Mouse (Mus musculus) thymus, adult 18-20 months (tissue): ENCODE measurements at regions not wholly inside any gene's neighbourhood (a gene's known extent, or its start where the extent isn't known, plus 50 kb on each side); places are given as distances from the start of the nearest gene placed in this dataset.
"Not testable (repeated sequence)": the region's sequence is repeated elsewhere in the genome, so short reads cannot be mapped to it uniquely, and the experiment has no call there.

Source experiments
- DNase-seq, 2 experiments: peaks; one replicate each; pipeline ENCODE4 v3.0.0; 2022; ENCODE audit warnings: mixed read lengths in 2 of 2

GRCm38 (mm10) chr10:68963090-68963489 lies 188.1 kb upstream of the Rhobtb1 start:
- DNase-seq, result no peak

- DNase-seq, result no peak
Observed at GRCm38 (mm10) chr10:68965271-68965670, 186.0 kb upstream of the Rhobtb1 start.

GRCm38 (mm10) chr10:68967976-68968968 lies 183.0 kb upstream of the Rhobtb1 start:
- DNase-seq, result no peak

GRCm38 (mm10) chr10:68970521-68970920 lies 180.7 kb upstream of the Rhobtb1 start:
- DNase-seq, result no peak

GRCm38 (mm10) chr10:68974771-68975170 lies 176.5 kb upstream of the Rhobtb1 start:
- DNase-seq, result no peak

- no peak for DNase-seq
Observed at GRCm38 (mm10) chr10:68976443-68977025, 174.7 kb upstream of the Rhobtb1 start.

- DNase-seq, result no peak
Observed at GRCm38 (mm10) chr10:68978115-68978514, 173.1 kb upstream of the Rhobtb1 start.

GRCm38 (mm10) chr10:68979949-68980348 lies 171.3 kb upstream of the Rhobtb1 start:
- no peak for DNase-seq

- DNase-seq, result no peak
Observed at GRCm38 (mm10) chr10:68982288-68982687, 168.9 kb upstream of the Rhobtb1 start.

GRCm38 (mm10) chr10:68990584-68990983 lies 160.7 kb upstream of the Rhobtb1 start:
- no peak for DNase-seq

GRCm38 (mm10) chr10:68999610-69000009 lies 151.6 kb upstream of the Rhobtb1 start:
- DNase-seq, result no peak

GRCm38 (mm10) chr10:69001654-69002435 lies 149.4 kb upstream of the Rhobtb1 start:
- no peak for DNase-seq

GRCm38 (mm10) chr10:69005199-69005872 lies 145.9 kb upstream of the Rhobtb1 start:
- DNase-seq, result peak; percentile 5 to 25

- not testable (repeated sequence) for DNase-seq
Observed at GRCm38 (mm10) chr10:69008679-69009078, 142.6 kb upstream of the Rhobtb1 start.

GRCm38 (mm10) chr10:69020811-69021743 lies 130.2 kb upstream of the Rhobtb1 start:
- DNase-seq, result no peak

GRCm38 (mm10) chr10:69033410-69033809 lies 117.8 kb upstream of the Rhobtb1 start:
- no peak for DNase-seq

GRCm38 (mm10) chr10:69034390-69035120 lies 116.7 kb upstream of the Rhobtb1 start:
- DNase-seq, result no peak

GRCm38 (mm10) chr10:69035536-69035935 lies 115.7 kb upstream of the Rhobtb1 start:
- DNase-seq, result not testable (repeated sequence)

GRCm38 (mm10) chr10:69036096-69036495 lies 115.1 kb upstream of the Rhobtb1 start:
- no peak for DNase-seq

GRCm38 (mm10) chr10:69044171-69044651 lies 107.0 kb upstream of the Rhobtb1 start:
- no peak for DNase-seq
